Mouse (Mus musculus): ENCODE measurements at regions not wholly inside any gene's neighbourhood (a gene's known extent, or its start where the extent isn't known, plus 50 kb on each side); places are given as distances from the start of the nearest gene placed in this dataset.
A peak's percentile ranks its signal among the peaks of the same experiment; 100 is the strongest.

- DNase-seq (ENCODE audit: low read depth): peak; percentile 35
Observed at GRCm38 (mm10) chr1:51644399-51644798, 166.2 kb upstream of the Nabp1 start.

- DNase-seq (ENCODE audit: low read depth): no peak
Observed at GRCm38 (mm10) chr1:51643640-51644039, 165.4 kb upstream of the Nabp1 start.

- no peak for DNase-seq (ENCODE audit: low read depth)
Observed at GRCm38 (mm10) chr1:51638519-51639302, 160.5 kb upstream of the Nabp1 start.

- peak; percentile 32 for DNase-seq (ENCODE audit: low read depth)
Observed at GRCm38 (mm10) chr1:51635881-51636515, 157.8 kb upstream of the Nabp1 start.

GRCm38 (mm10) chr1:51633795-51634194 lies 155.6 kb upstream of the Nabp1 start:
- DNase-seq (ENCODE audit: low read depth): no peak

- no peak for DNase-seq (ENCODE audit: low read depth)
Observed at GRCm38 (mm10) chr1:51632851-51633250, 154.6 kb upstream of the Nabp1 start.

GRCm38 (mm10) chr1:51629848-51630247 lies 151.6 kb upstream of the Nabp1 start:
- DNase-seq (ENCODE audit: low read depth): no peak

- DNase-seq (ENCODE audit: low read depth): no peak
Observed at GRCm38 (mm10) chr1:51628137-51628793, 150.0 kb upstream of the Nabp1 start.

- no peak for DNase-seq (ENCODE audit: low read depth)
Observed at GRCm38 (mm10) chr1:51626303-51626702, 148.1 kb upstream of the Nabp1 start.

GRCm38 (mm10) chr1:51625079-51625478 lies 146.9 kb upstream of the Nabp1 start:
- no peak for DNase-seq (ENCODE audit: low read depth)

GRCm38 (mm10) chr1:51624551-51624950 lies 146.3 kb upstream of the Nabp1 start:
- no peak for DNase-seq (ENCODE audit: low read depth)

- no peak for DNase-seq (ENCODE audit: low read depth)
Observed at GRCm38 (mm10) chr1:51622986-51623385, 144.8 kb upstream of the Nabp1 start.

- no peak for DNase-seq (ENCODE audit: low read depth)
Observed at GRCm38 (mm10) chr1:51622181-51622862, 144.1 kb upstream of the Nabp1 start.

- no peak for DNase-seq (ENCODE audit: low read depth)
Observed at GRCm38 (mm10) chr1:51621062-51621461, 142.8 kb upstream of the Nabp1 start.

- DNase-seq (ENCODE audit: low read depth): no peak
Observed at GRCm38 (mm10) chr1:51617502-51618251, 139.5 kb upstream of the Nabp1 start.

GRCm38 (mm10) chr1:51616091-51616490 lies 137.9 kb upstream of the Nabp1 start:
- DNase-seq (ENCODE audit: low read depth): no peak

GRCm38 (mm10) chr1:51615523-51615922 lies 137.3 kb upstream of the Nabp1 start:
- DNase-seq (ENCODE audit: low read depth): peak; percentile 14

GRCm38 (mm10) chr1:51614700-51615099 lies 136.5 kb upstream of the Nabp1 start:
- DNase-seq (ENCODE audit: low read depth): no peak

GRCm38 (mm10) chr1:51609295-51609694 lies 131.1 kb upstream of the Nabp1 start:
- DNase-seq (ENCODE audit: low read depth): no peak

- no peak for DNase-seq (ENCODE audit: low read depth)
Observed at GRCm38 (mm10) chr1:51607437-51607855, 129.2 kb upstream of the Nabp1 start.

- DNase-seq (ENCODE audit: low read depth): no peak
Observed at GRCm38 (mm10) chr1:51602071-51602470, 123.8 kb upstream of the Nabp1 start.

GRCm38 (mm10) chr1:51600425-51600824 lies 122.2 kb upstream of the Nabp1 start:
- no peak for DNase-seq (ENCODE audit: low read depth)
